Mouse (Mus musculus): ENCODE data around the gene Tjp2.
"Not testable (repeated sequence)": the region's sequence is repeated elsewhere in the genome, so short reads cannot be mapped to it uniquely, and the experiment has no call there.

Tjp2 gene

DNA sequence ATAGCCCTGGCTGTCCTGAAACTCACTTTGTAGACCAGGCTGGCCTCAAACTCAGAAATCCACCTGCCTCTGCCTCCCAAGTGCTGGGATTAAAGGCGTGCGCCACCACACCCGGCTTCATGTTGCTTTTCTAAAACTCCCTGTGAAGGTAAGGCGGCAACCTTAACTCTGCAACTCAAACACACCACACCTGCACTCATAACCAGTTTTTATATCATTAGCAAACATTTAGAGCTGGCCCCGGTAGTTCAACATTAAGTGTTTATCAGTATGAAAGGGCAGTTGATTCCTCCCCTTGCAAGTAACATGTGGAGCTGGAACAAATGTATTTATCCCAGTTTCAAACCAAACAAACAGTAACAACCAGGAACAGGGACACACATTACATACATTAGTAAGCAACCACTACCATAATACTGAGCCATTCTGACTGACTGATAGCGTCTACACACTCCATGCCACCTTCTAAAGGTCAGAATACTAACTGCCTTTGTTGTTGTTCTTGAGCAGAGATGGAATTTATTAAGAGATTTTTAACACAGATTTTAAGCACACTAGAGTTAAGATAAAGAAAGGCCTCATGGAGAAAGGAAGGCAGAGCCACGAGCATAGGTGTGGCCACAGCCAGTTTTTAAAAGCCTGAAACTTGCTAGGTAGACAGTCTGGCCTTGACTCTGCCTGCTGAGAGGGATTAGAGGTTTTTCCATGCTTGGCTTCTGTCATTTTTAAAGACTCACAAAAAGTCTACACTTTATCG, 101.1 kb downstream of the Tjp2 start:
- no peak for DNase-seq (ENCODE audit: low spot score)

DNA sequence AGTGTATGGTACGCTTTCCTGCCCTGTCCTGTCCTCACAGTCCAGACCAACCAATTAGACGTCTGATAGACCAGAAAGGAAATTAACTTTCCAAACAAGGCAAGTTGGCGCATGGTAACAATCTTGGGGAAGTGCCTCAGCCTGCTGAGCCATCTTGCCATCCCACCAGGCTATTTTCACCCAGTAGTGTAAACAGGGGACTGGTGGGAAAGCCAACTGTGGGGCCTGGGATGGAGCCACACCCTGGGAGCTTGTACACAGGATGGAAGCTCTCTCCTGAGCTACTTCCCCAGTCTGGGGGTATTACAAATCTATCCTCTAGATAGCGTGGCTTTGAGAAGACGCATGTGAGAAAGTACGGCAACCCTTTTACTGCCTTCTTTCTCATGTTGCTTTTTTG, 101.7 kb downstream of the Tjp2 start:
- no peak for DNase-seq (ENCODE audit: low spot score)

DNA sequence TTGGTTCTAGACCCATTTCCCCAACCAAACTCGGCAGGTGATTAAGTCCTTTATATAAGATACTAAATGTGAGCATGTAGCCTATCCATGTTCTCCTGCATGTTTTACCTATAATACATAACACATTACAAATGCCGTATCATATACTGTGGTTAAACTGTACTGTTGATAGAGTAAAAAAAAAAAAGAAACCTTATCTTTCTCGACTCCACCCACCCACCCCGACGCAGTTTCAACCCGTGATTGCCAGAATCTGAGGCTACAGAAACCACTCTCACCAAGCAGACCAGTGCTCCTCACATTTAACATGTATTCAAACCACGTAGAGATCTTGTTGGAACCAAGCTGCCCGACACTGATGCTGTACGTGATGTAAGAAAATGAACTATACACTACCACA, 102.2 kb downstream of the Tjp2 start:
- DNase-seq (ENCODE audit: low spot score), result no peak

DNA sequence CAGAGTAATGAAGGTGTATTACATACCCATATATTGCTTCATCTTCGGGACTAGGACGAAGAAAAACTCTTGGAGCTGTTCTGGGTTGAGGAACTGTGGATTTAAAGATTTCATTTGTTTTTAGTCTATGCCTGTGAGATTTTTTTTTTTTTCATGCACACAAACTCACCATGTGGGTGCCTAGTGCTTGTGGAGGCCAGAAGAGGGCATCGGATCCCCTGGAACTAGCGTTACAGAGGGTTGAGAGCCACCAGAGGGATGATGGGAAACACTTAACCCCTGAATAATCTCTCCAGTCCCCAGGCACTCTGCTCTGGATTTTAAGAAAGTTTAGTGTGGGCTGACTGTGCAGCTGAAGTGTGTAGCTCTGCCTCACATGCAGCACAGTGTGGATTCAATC, 104.0 kb downstream of the Tjp2 start:
- DNase-seq (ENCODE audit: low spot score), result no peak

DNA sequence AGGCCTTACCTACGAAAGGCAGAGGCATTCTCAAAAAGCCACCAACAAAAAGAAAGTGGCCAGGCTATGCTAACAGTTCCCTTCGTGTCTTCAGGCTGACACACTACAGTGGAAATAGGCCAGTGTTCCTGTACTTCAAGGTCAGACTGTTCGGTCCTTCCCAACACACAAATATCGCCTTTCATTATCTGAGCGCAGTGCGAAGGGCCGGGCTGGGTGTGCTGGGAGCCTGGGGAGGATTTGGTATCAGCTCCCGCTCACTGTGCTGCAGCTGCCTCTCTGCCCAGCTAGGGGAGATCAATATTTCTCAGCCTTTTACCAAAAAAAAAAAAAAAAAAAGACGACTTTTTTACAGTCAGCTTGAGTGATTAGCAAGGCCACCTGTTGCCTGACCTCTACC, 106.1 kb downstream of the Tjp2 start:
- DNase-seq (ENCODE audit: low spot score), result peak; percentile 54

DNA sequence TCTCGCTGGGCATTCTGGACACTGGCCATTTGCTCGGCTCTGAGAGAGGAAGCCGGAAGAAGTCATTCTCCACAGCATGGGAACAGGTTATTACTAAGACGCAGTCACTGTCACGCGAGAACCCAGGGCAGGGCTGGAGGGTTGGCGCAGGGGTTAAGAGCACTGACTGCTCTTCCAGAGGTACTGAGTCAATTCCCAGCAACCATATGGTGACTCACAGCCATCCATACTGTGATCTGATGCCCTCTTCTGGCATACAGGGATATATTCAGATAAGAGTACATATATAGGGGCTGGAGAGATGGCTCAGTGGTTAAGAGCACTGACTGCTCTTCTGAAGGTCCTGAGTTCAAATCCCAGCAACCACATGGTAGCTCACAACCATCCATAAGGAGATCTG, 113.2 kb downstream of the Tjp2 start:
- no peak for DNase-seq (ENCODE audit: low spot score)

DNA sequence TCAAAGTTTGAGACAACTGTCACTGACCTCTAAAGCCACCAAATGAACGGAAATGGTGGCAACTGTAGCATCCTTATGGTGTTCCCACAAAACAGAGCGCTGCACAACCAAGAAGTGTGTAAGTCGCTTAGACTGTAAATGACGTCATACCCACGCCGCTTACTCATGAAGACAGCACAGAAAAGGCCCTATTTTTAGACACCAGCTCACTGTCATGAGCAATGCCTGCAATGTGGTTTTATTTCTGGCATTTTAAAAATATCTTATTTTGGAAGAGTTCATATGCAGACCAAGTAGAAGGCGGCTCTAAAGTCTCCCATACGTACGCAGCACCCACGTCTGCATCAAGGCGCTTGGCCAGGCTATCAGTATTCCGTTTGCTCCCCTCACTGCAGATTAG, 117.1 kb downstream of the Tjp2 start:
- DNase-seq (ENCODE audit: low spot score), result no peak

DNA sequence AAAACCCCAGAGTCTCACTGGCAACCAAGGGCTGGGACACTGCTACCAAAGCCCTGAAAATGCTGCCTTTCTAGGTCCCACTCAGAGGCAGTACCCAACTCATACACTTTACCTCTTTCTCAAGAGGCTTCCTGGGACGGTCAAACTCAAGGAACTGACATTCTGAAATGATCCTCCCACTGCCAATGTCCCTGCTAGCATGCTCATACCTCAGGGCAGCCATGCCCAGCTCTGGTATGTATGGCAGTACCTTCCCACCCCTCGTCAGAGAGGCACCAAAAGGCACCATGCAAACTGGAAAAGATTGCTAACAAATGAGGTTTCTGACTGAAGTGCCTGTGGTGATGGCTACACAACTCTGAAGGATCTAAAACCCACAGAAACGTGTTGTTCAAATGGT, 121.0 kb downstream of the Tjp2 start:
- DNase-seq (ENCODE audit: low spot score), result no peak

DNA sequence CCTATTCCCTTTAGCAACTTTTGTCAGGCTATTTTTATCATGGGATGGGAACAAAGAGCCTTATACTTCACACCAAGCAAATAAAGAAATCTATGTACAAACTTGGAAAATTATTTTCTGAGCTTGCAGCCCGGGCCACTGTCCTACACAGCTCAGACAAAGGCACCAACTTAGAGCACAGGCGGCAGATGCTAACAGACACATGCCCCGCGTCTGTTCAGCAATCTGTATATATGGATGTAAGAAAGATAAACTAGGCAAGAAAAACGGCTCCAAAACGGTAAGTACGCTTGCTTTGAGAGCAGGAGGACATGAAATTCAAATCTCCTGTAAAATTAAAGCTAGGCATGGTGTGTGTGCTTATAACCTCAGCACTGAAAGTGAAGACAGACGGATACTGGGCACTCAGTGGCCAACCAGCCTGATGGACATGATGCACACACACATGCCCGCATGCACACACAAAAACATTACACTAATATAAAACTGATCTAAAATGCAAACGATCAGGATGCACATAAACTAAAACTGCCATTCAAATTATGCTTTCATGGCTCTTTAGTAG, 122.2 kb downstream of the Tjp2 start:
- DNase-seq (ENCODE audit: low spot score), result no peak

DNA sequence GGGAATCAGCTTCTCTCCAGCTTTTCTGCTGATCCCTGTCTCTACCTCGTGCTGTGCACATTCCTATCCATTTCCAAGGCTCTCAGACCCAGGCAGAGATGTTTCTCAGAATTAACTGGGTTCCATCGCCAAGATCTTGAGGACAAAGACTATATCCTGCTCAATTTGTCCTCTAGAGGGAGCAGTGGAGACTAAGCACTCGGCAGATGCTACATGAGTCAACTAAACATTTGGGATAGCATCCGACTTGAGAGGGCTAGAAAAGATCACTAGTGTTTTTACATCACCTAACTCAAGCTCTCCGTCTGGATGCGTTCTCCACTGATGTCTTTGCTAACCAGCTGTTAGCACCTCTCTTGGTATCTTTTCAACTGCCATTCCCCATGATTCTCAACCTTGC, 123.6 kb downstream of the Tjp2 start:
- no peak for DNase-seq (ENCODE audit: low spot score)

DNA sequence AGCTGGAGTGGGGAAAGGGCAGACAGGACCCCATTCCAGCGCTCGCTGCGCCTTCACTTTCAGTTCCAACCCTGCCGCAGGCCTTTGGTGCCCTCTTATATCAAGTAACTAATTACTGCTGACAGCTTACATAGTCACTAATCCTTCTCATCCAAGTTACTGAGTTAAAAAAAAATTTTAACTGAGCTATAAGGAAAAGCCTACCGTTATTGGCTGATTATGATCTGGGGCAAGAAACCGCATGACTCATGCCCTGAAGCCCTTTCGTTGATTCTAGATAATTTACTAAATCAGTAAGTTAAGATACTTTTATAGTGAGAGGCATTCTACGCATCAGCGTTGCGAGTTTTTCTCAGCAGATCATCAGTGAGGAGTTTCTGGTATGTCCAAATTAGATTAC, 126.1 kb downstream of the Tjp2 start:
- DNase-seq (ENCODE audit: low spot score), result no peak

DNA sequence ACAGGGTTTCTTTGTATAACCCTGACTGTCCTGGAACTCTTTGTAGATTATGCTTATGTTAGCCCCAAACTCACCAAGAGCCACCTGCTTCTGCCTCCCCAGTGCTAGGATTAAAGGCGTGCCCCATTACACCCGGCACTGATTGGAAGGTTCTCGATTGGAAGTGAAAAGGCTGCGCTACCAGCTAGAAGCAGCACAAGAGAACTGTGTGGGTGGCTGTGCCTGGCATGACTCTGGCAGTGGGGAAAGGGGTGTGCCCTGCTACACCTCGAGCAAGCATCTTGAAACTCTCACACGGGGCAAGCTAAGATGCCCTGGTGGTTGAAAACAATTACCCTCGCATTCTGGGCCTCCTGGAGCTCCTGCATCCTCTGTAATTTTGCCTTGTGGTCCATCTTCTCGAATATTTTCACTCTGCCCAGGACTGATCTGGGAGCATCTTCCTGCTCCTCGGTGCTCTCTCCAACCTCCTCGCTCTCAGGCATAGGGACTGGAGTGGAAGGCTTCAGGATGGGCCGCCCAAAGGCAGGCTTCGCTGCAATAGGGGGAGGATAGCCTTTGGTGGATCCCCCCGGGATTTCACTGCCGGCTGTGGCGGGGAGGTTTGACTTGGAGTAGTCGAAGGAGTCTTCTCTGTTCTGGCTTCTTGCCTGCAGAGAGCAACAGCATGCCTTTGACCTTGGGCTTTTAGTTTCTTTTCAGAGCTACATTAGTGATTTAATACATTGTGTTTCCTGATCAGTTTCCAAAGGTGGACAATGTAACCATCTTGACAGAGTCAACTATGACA, 127.0 kb downstream of the Tjp2 start:
- DNase-seq (ENCODE audit: low spot score), result peak; percentile 59

DNA sequence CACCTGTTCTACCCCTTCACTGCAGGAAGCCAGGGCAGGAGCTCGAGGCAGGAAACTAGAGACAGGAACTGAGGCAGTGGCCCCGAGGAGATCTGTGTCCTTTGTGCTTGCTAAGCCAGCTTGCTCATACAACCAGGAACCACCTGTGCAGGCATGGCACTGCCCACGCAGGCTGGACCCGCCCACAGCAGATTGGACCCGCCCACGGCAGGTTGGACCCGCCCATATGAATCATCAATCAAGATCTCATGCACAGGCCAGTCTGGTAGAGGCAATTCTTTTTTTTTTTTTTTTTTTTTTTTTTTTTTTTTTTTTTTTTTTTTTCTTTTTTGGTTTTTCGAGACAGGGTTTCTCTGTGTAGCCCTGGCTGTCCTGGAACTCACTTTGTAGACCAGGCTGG, 132.8 kb downstream of the Tjp2 start:
- DNase-seq (ENCODE audit: low spot score), result not testable (repeated sequence)

DNA sequence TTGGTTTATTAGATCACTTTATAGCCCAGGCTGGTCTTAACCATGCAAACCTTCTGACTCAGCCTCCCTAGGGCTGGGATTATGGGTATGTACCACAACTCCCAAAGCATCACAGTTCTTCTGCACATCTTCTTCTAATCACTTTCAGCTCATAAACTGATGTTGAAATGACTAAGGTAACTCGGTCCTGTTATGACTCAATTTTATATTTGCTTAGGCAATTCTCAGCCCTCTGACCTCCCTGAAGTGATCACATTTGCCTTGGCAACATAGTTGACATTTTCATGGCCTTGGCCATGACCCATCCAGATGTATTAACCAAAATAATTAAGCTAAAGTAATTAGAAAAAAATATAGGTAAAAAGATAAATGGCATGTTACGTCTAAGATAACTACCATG, 134.5 kb downstream of the Tjp2 start:
- DNase-seq (ENCODE audit: low spot score), result no peak

DNA sequence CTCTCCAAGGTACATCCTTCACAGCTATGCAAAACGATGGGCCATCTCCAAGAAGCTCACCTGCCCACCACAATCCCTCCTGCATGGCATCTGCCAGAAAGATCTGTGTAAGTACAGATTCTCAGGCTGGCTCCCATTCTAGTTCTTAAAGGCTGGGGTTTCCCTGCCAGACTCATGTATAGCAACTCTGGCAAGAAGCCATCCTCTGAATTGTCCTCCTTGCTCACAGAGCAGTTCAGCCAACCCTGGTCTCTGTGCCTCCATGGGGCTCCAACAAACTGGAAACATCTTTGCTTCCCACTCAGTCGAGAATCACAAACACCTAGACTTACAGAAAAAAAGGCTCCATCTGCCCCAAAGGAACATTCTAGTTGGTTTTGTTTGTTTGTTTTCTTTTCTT, 139.5 kb downstream of the Tjp2 start:
- no peak for DNase-seq (ENCODE audit: low spot score)

DNA sequence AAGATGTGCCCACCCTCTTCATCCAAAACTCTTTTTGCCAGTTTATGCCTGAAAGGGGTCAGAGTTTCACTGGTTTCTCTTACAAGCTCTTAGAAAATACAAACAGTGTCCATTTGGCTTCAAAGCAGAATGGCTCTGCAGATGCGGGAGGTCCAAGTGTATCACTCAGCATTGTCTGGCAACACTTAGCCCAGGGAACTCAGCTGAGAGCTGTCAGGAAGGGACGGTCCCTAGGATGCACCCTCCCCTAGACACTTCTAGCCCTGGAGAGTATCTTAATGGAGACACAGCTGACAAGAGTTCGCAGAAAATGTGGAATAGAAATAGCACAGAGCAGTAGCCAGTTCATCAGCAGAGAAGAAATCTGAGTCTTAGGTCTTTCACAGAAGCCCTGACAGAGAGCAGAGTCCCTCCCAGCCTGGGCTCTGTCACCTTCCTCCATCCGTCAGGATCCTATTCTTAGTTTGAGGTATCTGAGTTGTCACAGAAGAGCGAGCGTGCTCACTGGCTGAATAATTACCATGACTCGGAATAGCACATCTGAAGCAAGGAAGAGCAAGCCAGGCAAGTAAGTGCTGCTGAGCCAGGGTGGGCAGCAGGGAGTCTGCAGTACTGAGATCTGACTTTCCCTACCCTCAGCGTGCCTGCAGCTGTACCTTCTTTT, 144.3 kb downstream of the Tjp2 start:
- DNase-seq (ENCODE audit: low spot score), result no peak

DNA sequence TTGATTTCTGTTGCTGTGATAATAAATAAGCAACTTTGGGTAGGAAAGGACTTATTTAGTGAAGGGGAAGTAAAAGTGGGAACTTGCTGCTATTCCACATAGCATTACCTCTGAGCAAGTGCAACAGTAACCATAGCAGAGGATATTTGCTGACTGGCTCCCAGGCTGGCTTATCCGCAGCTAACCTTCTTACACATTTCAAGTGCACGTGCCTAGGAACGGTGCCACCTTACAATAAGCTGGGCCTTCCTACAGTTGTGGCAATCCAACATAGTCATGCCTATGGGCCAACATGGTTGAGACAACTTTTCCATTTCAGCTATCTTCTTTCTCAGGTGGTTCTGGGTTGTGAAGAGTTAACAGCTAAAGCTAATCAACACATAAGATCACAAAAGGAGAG, 147.2 kb downstream of the Tjp2 start:
- DNase-seq (ENCODE audit: low spot score), result no peak

DNA sequence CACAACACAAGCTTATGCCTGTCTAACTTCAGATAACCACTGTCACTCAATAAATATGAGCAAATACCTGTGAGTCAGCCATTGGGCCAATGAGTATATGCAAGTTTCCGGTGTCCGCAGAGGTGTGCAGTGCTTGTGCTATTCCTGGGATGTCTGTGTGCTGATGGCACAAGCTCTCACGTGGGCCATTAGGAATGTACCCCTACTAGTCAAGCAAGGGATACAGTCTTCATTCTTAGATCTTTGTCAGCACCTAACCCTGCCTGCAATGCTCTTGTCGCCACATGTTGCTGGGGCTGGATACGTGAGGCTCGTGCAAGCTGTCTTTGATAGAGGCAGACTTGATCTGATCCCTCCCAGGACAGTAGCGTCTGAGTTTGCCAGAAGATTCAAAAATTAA, 148.3 kb downstream of the Tjp2 start:
- DNase-seq (ENCODE audit: low spot score), result no peak

DNA sequence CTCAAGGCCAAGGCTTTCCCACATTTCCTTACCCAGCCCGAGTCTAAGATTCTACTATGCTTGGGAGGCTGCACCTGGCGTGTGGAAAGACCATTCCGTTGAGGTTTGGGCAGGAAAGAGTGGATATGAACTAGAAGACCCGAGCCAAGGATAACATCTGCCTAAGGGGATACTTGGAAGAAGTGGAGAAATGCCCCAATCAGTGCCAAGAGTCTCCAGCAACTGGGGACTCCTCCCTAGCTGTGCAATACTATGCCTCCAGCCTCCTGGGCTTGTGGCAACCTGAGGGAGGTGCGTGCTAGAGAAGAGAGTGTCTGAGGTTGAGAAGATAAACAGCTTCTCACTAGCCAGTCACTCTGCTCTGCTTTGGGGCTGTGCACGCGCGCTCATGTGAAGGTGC, 148.9 kb downstream of the Tjp2 start:
- no peak for DNase-seq (ENCODE audit: low spot score)

DNA sequence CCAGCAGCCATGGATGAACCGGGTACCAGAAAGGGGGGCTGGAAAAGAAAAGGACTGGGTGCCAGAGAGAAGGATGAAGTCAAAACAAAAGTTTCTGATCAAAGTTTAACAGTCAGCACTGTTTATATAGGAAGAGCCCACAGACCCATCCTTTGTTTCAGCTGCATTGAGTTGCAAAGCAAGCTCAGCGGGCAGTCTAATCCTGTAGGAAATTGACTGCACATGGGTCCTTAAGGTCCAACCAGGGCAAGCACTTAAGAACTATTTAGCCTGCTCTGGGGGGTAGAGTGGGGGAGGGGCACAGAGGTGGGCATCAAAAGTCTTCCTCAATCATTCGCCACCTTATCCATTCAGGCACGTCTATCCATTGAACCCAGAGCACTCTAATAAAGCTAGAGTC, 151.7 kb downstream of the Tjp2 start:
- DNase-seq (ENCODE audit: low spot score), result no peak

DNA sequence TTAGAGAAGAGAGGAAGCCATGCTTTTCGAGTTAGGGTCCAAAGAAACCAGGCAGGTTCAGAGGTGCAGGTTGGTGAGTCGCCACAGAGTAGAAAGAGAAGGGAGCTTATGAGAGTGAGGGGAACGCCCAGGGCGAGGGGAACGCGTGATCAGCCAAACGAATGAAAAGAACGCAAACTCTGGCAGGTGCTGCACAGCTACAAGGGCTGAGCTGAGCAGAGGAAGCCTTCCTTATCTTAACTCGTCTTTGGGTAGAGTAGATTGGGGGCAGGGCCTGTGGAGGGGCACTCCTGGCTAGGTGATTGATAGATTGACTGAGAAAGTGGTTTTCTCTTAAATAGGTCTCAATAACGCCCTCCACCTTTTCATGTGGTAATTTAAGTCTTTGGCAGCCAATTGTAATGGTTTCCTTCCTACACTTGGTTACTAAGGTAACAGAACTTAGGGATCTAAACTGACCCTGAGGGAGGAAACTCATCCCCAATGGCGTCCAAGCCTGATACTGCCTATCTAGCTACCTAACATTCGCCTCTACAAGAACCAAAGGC, 160.4 kb downstream of the Tjp2 start:
- DNase-seq (ENCODE audit: low spot score), result no peak

DNA sequence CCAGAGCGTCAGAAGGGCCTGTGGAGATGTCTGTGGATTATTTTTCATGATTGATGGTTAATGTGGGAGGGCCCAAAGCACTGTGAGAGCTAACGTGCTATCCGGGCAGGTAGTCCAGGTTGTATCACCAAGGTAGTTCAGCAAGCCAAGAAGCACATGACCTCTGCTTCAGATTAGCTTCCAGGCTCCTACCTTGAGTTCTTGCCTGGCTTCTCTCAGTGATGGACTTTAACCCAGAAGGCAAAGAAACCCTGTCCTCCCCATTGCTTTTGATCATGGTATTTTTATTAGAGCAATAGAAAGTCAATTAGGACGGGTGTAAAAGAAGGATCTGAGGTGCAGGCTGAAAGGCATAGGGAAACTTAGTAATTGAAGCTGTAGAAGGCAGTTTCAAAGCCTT, 161.2 kb downstream of the Tjp2 start:
- no peak for DNase-seq (ENCODE audit: low spot score)

DNA sequence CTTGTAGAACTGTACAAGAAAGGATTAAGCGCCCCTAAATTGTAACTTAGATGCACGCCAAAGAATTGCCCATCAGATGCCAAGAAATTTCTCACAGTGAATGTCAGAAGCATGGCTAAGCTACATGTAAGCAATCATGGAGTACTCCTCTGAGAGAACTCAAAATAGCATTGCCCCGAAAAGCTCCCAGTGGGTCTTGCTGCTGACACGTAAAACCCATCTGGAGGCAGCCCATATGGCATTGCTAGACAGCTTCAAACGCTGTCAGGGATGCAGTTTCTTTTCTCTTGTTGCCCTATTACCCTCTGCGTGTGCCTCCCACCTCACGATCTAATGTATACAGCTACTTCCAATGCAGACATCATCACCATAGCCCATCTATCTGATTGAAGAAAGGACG, 166.0 kb downstream of the Tjp2 start:
- DNase-seq (ENCODE audit: low spot score), result no peak
